Mouse (Mus musculus) CH12.LX (cell line): ENCODE measurements at regions not wholly inside any gene's neighbourhood (a gene's known extent, or its start where the extent isn't known, plus 50 kb on each side); places are given as distances from the start of the nearest gene placed in this dataset.

Experiments used
- HCFC1 ChIP-seq: IDR thresholded peaks from 2 replicates; pipeline ENCODE4 v1.6.1; 2012; ENCODE audit warnings: low read depth, mild to moderate bottlenecking, inconsistent platforms, low read length, improper control_type of control experiment
- TCF12 ChIP-seq: IDR thresholded peaks from 2 replicates; pipeline ENCODE4 v1.6.1; 2014; ENCODE audit warnings: low read depth, mild to moderate bottlenecking, inconsistent platforms, low read length, improper control_type of control experiment

GRCm38 (mm10) chr2:16849916-16850315, 493.8 kb downstream of the Plxdc2 start:
- no peak for TF ChIP-seq HCFC1
- no peak for TF ChIP-seq TCF12
